Mouse (Mus musculus) kidney, adult 2 months (tissue): ENCODE measurements around the gene Pgbd5. TPM values are rescaled to one million over a fixed set of nuclear protein-coding genes. Genes with fewer than 3 reads are reported as not detected.
"Not testable (repeated sequence)": the region's sequence is repeated elsewhere in the genome, so short reads cannot be mapped to it uniquely, and the experiment has no call there.

Experiments used
- DNase-seq: peaks from one replicate; pipeline ENCODE4 v3.0.0; 2021
- H3K27ac ChIP-seq: fragments of 200-500 bp; 2 replicates; pipeline ENCODE4 v1.5.1; 2012; ENCODE audit warnings: low read depth, low read length, control low read depth, inconsistent platforms; ENCODE audit not compliant: insufficient read depth
- H3K27me3 ChIP-seq: fragments of 200-500 bp; replicated peaks from 2 replicates; pipeline ENCODE4 v1.6.1; 2012; ENCODE audit warnings: mild to moderate bottlenecking, moderate library complexity, low read length, inconsistent platforms; ENCODE audit not compliant: control insufficient read depth, insufficient read depth
- H3K36me3 ChIP-seq: fragments of 200-500 bp; 2 replicates; pipeline ENCODE4 v1.6.1; 2012; ENCODE audit warnings: mild to moderate bottlenecking, moderate library complexity, low read length, inconsistent platforms; ENCODE audit not compliant: control insufficient read depth, insufficient read depth
- H3K4me1 ChIP-seq: fragments of 200-500 bp; 2 replicates; pipeline ENCODE4 v1.6.1; 2011; ENCODE audit warnings: low read length; ENCODE audit not compliant: control insufficient read depth, insufficient read depth
- H3K4me3 ChIP-seq: fragments of 200-500 bp; 2 replicates; pipeline ENCODE4 v1.5.1; 2011; ENCODE audit warnings: mild to moderate bottlenecking, low read depth, low read length, control low read depth; ENCODE audit not compliant: insufficient read depth
- CTCF ChIP-seq: fragments of 200-500 bp; conservative IDR thresholded peaks from 2 replicates; pipeline ENCODE4 v1.5.1; 2011; ENCODE audit warnings: low read depth, mild to moderate bottlenecking, control low read depth, low read length, moderate library complexity, mixed read lengths; ENCODE audit not compliant: insufficient read depth, insufficient read length
- POLR2A ChIP-seq: fragments of 200-500 bp; IDR thresholded peaks from one replicate; pipeline ENCODE4 v1.6.1; 2011; ENCODE audit warnings: low read depth, low read length, control low read depth
- WGBS: fragments of 180-500 bp; shearing (Covaris S2); methylation state at CpG from one replicate; pipeline ENCODE4 v1.1.7; 2018; 5-methylcytosine and 5-hydroxymethylcytosine counted together
- polyA plus RNA-seq: library from polyadenylated mRNA; depleted of rRNA; stranded (reverse); fragments of >200 nt; gene quantifications from 2 replicates; pipeline ENCODE4 v1.2.3, GENCODE M21; 2012

The Pgbd5 gene
- polyA plus RNA-seq, 1 experiment: 0.41 TPM

DNA sequence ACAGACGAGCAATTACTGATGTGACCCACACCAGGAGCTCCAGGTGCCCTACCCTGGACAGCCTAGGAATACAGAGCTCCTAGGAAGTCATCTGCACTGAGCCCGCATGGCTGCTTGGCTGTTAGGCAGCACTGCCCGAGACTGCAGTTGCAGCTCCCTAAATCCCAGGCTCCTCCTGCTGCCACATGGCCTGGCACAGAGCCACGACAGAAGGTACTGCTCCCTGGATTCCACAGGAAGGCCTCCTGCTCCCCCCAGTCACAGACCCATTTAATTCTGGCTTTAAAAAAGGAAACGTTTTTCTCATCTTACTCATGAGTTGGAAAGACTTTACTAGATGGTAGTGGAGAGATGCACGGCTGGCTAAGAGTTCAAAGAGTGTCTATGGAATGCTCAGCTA lies 10.0 kb downstream of the Pgbd5 start:
- Histone ChIP-seq H3K4me1 (no peaks in the 10 kb centered on the region), H3K27me3 (peaks cover 3% of the 10 kb centered on the region; the same call in 1 of the 2 replicates), H3K4me3 (no peak overlapping the region), H3K27ac (no peak overlapping the region), H3K36me3 (no peaks in the 10 kb centered on the region)
- DNase-seq: no peak
- 38% methylated on average over 6 of the region's 6 CpGs for WGBS
- TF ChIP-seq CTCF (no peak), POLR2A (no peak)

DNA sequence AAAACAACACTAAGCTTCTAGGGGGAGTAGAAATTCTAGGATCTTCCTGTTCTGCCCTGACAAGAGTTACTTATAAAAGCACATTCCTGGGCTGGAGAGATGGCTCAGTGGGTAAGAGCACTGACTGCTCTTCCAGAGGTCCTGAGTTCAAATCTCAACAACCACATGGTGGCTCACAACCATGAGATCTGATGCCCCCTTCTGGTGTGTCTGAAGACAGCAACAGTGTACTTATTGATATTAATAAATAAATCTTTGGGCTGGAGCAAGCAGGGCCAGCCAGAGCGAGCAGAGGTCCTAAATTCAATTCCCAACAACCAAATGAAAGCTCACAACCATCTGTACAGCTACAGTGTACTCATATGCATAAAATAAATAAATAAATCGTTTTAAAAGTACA lies 10.7 kb downstream of the Pgbd5 start:
- WGBS: 63% methylated on average over 2 of the region's 2 CpGs
- not testable (repeated sequence) for H3K4me3 ChIP-seq, H3K36me3 ChIP-seq, H3K27me3 ChIP-seq, H3K27ac ChIP-seq, H3K4me1 ChIP-seq, DNase-seq

DNA sequence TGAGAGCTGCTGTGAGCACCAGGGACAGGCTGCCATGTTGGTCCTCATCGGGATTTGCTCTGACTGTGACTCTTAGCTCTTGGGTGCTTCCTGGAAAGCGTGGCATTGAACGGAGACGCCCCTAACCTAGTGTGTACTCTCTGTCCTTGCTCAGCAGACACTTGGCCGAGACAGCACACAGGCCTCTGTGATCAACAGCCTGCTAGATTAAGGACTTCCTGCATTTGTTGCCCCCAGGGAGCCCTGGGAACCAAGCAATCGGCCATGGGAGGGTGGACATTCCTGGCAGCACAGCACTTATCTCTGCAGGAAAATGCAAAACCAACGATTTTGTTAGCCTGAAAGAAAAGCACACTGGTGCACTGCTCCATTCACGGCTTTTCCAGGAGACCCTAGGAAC lies 18.0 kb downstream of the Pgbd5 start:
- Histone ChIP-seq H3K27me3 (no peaks in the 10 kb centered on the region), H3K36me3 (no peaks in the 10 kb centered on the region), H3K27ac (no peak overlapping the region), H3K4me3 (no peak overlapping the region), H3K4me1 (no peaks in the 10 kb centered on the region; the same call in 1 of the 2 replicates)
- no peak for TF ChIP-seq CTCF
- no peak for TF ChIP-seq POLR2A
- DNase-seq: no peak
- WGBS: 42% methylated on average over 8 of the region's 8 CpGs

DNA sequence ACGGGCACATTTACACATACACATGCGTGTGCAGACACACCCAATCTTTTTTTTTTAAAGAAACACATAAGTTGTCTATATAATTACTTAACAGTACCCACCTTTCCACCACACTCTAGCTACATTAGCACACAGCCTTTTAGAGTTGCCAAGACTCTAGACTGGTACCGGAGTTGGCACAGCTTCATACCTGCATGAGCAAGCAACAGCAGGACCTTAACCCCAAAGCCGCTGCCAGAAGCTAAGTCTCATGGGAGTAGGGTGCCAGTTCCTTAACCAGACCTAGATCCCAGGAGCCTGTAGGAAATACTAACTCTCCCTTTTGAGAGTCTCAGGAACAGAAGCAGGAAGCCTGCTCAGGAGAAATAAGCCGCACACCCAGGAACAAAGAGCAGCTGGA lies 20.5 kb downstream of the Pgbd5 start:
- WGBS: 75% methylated on average over 5 of the region's 5 CpGs
- H3K4me3 ChIP-seq: no peak overlapping the region
- peak; percentile 89 for DNase-seq
- H3K4me1 ChIP-seq: no peaks in the 10 kb centered on the region; the same call in 1 of the 2 replicates
- H3K27ac ChIP-seq: no peak overlapping the region
- H3K27me3 ChIP-seq: no peaks in the 10 kb centered on the region
- no peaks in the 10 kb centered on the region for H3K36me3 ChIP-seq
- TF ChIP-seq POLR2A (no peak), CTCF (no peak)

DNA sequence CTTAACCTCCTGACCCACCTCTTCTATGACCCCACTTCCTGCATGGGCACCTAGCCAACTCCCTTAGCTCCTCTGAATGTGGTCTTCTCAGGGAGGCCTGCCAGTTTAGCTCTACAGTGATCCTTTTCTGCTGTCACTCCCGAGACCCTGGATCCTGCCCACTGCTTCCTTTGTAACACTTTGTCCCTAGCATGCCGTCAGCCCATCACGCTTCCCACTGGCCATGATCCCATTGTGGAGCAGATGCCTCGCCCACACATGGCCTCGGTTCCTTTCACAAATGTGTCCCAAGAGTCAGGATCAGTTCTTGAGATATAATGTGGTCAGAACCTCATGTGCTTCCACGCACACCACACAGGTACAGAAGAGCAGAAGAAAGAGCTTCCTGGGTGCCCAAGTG lies 21.3 kb downstream of the Pgbd5 start:
- DNase-seq: no peak
- H3K4me1 ChIP-seq: no peaks in the 10 kb centered on the region; the same call in 1 of the 2 replicates
- 61% methylated on average over 6 of the region's 6 CpGs for WGBS
- no peak overlapping the region for H3K27ac ChIP-seq
- no peaks in the 10 kb centered on the region for H3K36me3 ChIP-seq
- TF ChIP-seq POLR2A (no peak), CTCF (no peak)
- no peaks in the 10 kb centered on the region for H3K27me3 ChIP-seq
- no peak overlapping the region for H3K4me3 ChIP-seq

DNA sequence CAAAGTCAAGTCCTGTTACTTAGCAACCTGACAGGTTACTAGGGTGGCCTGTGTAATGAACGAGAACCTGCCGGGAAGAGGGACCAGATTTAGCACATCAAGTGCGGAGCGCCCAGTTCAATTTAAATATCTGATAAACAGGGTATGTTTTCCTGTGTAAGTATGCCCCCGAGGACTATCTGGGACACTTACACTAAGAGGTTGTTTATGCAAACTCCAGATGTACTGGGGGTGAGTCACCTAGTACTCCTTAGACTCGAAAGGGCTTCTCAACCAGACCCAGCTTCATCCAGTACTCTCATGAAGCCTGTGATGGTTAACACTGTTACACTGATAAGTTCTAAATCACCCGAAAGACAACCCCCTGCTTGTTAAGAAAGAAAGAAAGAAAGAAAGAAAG lies 22.8 kb downstream of the Pgbd5 start:
- Histone ChIP-seq H3K27me3 (no peaks in the 10 kb centered on the region), H3K27ac (no peak overlapping the region), H3K4me1 (no peaks in the 10 kb centered on the region; the same call in 1 of the 2 replicates), H3K4me3 (no peak overlapping the region), H3K36me3 (no peaks in the 10 kb centered on the region)
- TF ChIP-seq CTCF (no peak), POLR2A (no peak)
- 39% methylated on average over 7 of the region's 7 CpGs for WGBS
- DNase-seq: no peak

DNA sequence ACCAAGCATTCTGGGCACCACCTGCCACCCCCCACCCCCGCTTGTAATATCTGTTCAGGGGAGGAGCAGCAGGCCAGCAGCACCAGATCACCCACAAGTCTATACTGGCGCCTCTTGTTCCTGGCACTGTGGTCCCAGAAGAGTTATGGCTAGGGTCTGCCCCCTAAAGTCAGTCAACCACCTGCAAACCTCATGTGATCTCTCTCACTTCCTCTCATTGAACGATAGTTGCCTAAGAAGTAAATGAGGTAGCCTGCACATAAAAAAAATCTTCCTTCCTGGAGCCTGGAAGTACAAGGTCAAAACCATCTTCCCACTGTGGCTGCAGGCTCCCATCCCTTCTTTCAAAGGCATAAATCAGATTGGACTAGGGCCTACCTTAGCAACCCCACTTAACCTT lies 23.7 kb downstream of the Pgbd5 start:
- DNase-seq: no peak
- Histone ChIP-seq H3K27ac (no peak overlapping the region), H3K4me3 (no peak overlapping the region), H3K27me3 (no peaks in the 10 kb centered on the region), H3K4me1 (no peaks in the 10 kb centered on the region; the same call in 1 of the 2 replicates), H3K36me3 (no peaks in the 10 kb centered on the region)
- 40% methylated on average over 3 of the region's 3 CpGs for WGBS
- TF ChIP-seq CTCF: no peak
- no peak for TF ChIP-seq POLR2A

DNA sequence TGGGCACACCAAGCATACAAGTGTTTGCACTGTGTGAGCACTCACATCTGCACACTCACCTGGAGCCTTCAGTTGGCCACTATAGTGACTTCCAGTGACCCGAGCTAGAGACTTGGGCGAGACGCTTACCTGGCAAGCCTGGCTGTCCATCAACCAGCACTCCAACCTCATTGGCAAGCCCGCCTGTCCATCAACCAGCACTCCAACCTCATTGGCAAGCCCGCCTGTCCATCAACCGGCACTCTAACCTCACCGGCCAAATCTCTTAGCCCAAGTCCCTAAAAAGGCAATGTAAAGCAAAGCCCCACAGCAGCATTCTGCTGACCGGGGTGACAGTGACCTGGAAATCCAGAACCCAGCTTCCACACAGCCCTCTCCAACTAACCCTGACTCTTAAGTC lies 24.5 kb downstream of the Pgbd5 start:
- 93% methylated on average over 8 of the region's 8 CpGs for WGBS
- Histone ChIP-seq H3K36me3 (no peaks in the 10 kb centered on the region), H3K4me1 (no peaks in the 10 kb centered on the region; the same call in 1 of the 2 replicates), H3K27me3 (no peaks in the 10 kb centered on the region), H3K4me3 (no peak overlapping the region), H3K27ac (no peak overlapping the region)
- TF ChIP-seq POLR2A: no peak
- TF ChIP-seq CTCF: no peak
- DNase-seq: peak; percentile 32
